Mouse (Mus musculus): ENCODE measurements around the gene Ascc1.

- TF ChIP-seq CTCF (IDR thresholded peaks at IDR 0.05; ENCODE audit: control insufficient read depth, insufficient read depth, insufficient read length) (no peak), MAX (IDR thresholded peaks at IDR 0.05) (no peak), FOSL1 (IDR thresholded peaks at IDR 0.05; ENCODE audit: insufficient read depth, low read length, poor library complexity, severe bottlenecking) (no peak), CEBPB (IDR thresholded peaks at IDR 0.05; ENCODE audit: low read depth) (no peak)
Measured at GRCm38 (mm10) chr10:60130504-60130903, 127.9 kb downstream of the Ascc1 start.

Data from C2C12 (cell line).